Mouse (Mus musculus) brown adipose tissue, adult 24 weeks (tissue): ENCODE measurements around the gene Riox2. TPM values are rescaled to one million over a fixed set of nuclear protein-coding genes. Genes with fewer than 3 reads are reported as not detected.

Source experiments
- H3K27ac ChIP-seq: fragments of 200-500 bp; replicated peaks from 2 replicates; pipeline ENCODE4 v1.5.1; 2012; ENCODE audit warnings: low read depth, mild to moderate bottlenecking, low read length
- H3K4me1 ChIP-seq: fragments of 200-500 bp; 2 replicates; pipeline ENCODE4 v1.6.1; 2012; ENCODE audit warnings: low read length, mixed read lengths; ENCODE audit not compliant: control insufficient read depth, insufficient read depth, insufficient read length
- H3K4me3 ChIP-seq: fragments of 200-500 bp; 2 replicates; pipeline ENCODE4 v1.5.1; 2012; ENCODE audit warnings: low read depth, mild to moderate bottlenecking, low read length, moderate library complexity; ENCODE audit not compliant: insufficient read depth
- polyA plus RNA-seq: library from polyadenylated mRNA; stranded (reverse); fragments of >200 nt; gene quantifications from 2 replicates; pipeline ENCODE4 v1.2.4, GENCODE M21; 2012; ENCODE audit not compliant: missing spikeins, insufficient read depth, insufficient read length

Gene Riox2
- polyA plus RNA-seq, 1 experiment: 15.4 TPM

- H3K4me1 ChIP-seq: no peaks in the 10 kb centered on the region
- no peak overlapping the region for H3K4me3 ChIP-seq
- H3K27ac ChIP-seq: no peak overlapping the region
Observed at GRCm38 (mm10) chr16:59541382-59541781, 69.8 kb downstream of the Riox2 start.

Other genes starting within 250 kb of the Riox2 start
- not detected in 2 replicates for gene Olfr201, start 199.1 kb upstream of the Riox2 start, polyA plus RNA-seq
- not detected in 2 replicates for gene Olfr202, start 185.0 kb upstream of the Riox2 start, polyA plus RNA-seq
- gene Olfr203, start 172.9 kb upstream of the Riox2 start, polyA plus RNA-seq: not detected in 2 replicates
- gene Olfr204, start 153.5 kb upstream of the Riox2 start, polyA plus RNA-seq: not detected in 2 replicates
- gene Olfr205, start 140.6 kb upstream of the Riox2 start, polyA plus RNA-seq: not detected in 2 replicates
- not detected in 2 replicates for gene Olfr206, start 122.5 kb upstream of the Riox2 start, polyA plus RNA-seq
- gene Olfr209, start 107.8 kb upstream of the Riox2 start, polyA plus RNA-seq: not detected in 2 replicates
- gene Gabrr3, start 64.4 kb upstream of the Riox2 start, polyA plus RNA-seq: not detected in 2 replicates
- gene Crybg3, start 129.2 kb downstream of the Riox2 start, polyA plus RNA-seq: 6.9 and 9.4 TPM in 2 replicates
- gene Arl6, start 167.6 kb downstream of the Riox2 start, polyA plus RNA-seq: 10.2 and 11.6 TPM in 2 replicates